Mouse (Mus musculus) lung, postnatal 0 days (tissue): ENCODE measurements around the gene Necab3.

Source experiments
- CTCF ChIP-seq: IDR thresholded peaks from 2 replicates; pipeline ENCODE4 v1.5.1; 2016; ENCODE audit warnings: antibody characterized with exemption, mild to moderate bottlenecking
- EP300 ChIP-seq: IDR thresholded peaks from 2 replicates; pipeline ENCODE4 v1.6.1; 2016; ENCODE audit warnings: antibody characterized with exemption, mild to moderate bottlenecking, control low read depth

DNA sequence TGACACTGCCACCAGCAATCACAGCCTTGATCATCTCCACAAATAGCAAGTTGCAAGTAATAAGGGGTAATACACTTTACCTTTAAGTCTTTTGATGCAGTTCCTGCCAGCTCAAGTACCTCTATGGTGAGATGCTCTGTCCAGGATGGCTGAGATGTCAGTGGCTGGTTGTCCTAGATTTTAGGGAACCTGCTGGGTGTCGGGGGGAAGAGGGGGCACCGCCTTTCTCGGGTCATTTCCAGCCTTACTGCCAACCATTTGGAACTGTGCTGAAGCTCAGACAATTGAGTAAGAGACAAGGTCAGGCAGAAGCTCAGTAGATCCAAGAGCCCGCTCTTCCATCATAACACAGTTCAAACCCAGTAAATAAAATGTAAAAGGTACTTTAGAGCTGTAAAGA lies 63.7 kb downstream of the Necab3 start:
- TF ChIP-seq EP300 (no peak), CTCF (no peak)
